In the genomic region with DNA sequence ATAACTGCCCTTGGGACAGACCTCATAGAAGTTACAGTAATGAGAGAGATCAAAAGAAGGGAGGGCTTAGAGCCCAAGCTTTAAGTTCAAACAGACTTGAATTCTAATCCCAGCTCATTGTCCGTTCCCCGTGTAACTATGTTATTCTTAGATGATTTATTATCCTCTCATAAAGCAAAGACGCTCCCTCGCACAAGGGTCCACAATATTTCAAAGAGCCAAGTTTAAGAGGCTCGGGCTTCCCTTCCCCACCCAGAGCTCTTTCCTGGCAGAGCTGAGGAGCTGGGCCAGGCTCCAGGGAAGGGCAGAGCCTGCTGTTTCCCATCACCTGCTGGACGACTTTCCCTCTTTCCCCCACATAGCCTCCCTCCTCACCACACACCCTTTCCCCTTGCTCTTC, we compare ENCODE assay signal across 9 mouse cellular contexts. TPM values are rescaled to one million over a fixed set of nuclear protein-coding genes. Genes with fewer than 3 reads are reported as not detected.
DNase-seq lines count a peak whose midpoint lies in the region; ATAC-seq and TF ChIP-seq lines count a peak whose summit lies in the region.
"Had no signal": no experiment of that assay in that cellular context is flagged by ENCODE, and none has a peak within 500 bp of the region (broad histone marks: within the 10 kb centered on the region; RNA-seq: fewer than 3 reads in every experiment).

No protein-coding gene starts in this region.

- intact Hi-C loops in gastrocnemius, adult 2 months (cut with DNase I): loop anchor here (5.0 kb wide), 1 partner anchor 40 kb away; no protein-coding TSS in a partner anchor

- DNase-seq in forebrain, embryonic 14.5 days (ENCODE audit: low spot score): peak; percentile 26
- DNase-seq in gastrocnemius, adult 2 months: peak; percentile 82
- peak; percentile 4 for DNase-seq in mesoderm, embryonic 11.5 days (ENCODE audit: low read depth, low spot score)
- no peak for DNase-seq in retina, postnatal 1 day
- DNase-seq in spleen, postnatal 14 days (ENCODE audit: low spot score in 2 of 2): no peak

- H3K4me3 ChIP-seq in forebrain, embryonic 14.5 days (ENCODE audit: low read depth, low read length): no peak overlapping the region
- H3K4me3 ChIP-seq in forebrain, embryonic 16.5 days (replicated peaks; ENCODE audit: low read length): no peak overlapping the region
- H3K4me3 ChIP-seq in gastrocnemius, adult 2 months: peak overlapping the region; percentile 50
- H3K4me3 ChIP-seq in kidney, embryonic 14.5 days (ENCODE audit: low read length): no peak overlapping the region
- H3K4me3 ChIP-seq: liver, embryonic 15.5 days had no signal

- no peaks in the 10 kb centered on the region for H3K9me3 ChIP-seq in forebrain, embryonic 14.5 days (replicated peaks; ENCODE audit: control insufficient read depth, low read length)
- no peaks in the 10 kb centered on the region for H3K9me3 ChIP-seq in forebrain, embryonic 16.5 days (ENCODE audit: control insufficient read depth, low read length)
- no peaks in the 10 kb centered on the region for H3K9me3 ChIP-seq in kidney, embryonic 14.5 days (ENCODE audit: control insufficient read depth, low read length)
- H3K9me3 ChIP-seq: liver, embryonic 15.5 days had no signal

- no peak for ATAC-seq in forebrain, embryonic 14.5 days
- no peak for ATAC-seq in forebrain, embryonic 16.5 days
- peak; percentile 76; the same call in 1 of the 2 replicates for ATAC-seq in kidney, embryonic 14.5 days (ENCODE audit: low FRiP score, low TSS enrichment)
- no peak for ATAC-seq in erythroblast, adult 5-6 weeks (replicated peaks; ENCODE audit: low FRiP score, poor library complexity, severe bottlenecking)

- no peaks in the 10 kb centered on the region for H3K27me3 ChIP-seq in forebrain, embryonic 14.5 days (replicated peaks; ENCODE audit: control insufficient read depth, insufficient read depth, low read length)
- no peaks in the 10 kb centered on the region for H3K27me3 ChIP-seq in forebrain, embryonic 16.5 days (replicated peaks; ENCODE audit: control insufficient read depth, insufficient read depth, low read length)
- no peaks in the 10 kb centered on the region for H3K27me3 ChIP-seq in kidney, embryonic 14.5 days (ENCODE audit: control insufficient read depth, insufficient read depth, low read length)
- H3K27me3 ChIP-seq: liver, embryonic 15.5 days had no signal

- no peak overlapping the region for H3K27ac ChIP-seq in forebrain, embryonic 14.5 days (ENCODE audit: low read depth, low read length)
- H3K27ac ChIP-seq in forebrain, embryonic 16.5 days (ENCODE audit: low read length): no peak overlapping the region
- H3K27ac ChIP-seq in gastrocnemius, adult 2 months: peak overlapping the region; percentile 78
- no peak overlapping the region for H3K27ac ChIP-seq in kidney, embryonic 14.5 days (ENCODE audit: low read depth, low read length)
- H3K27ac ChIP-seq: liver, embryonic 15.5 days had no signal

- no peak for TF ChIP-seq CTCF in gastrocnemius, adult 2 months (IDR thresholded peaks at IDR 0.05)

- H3K36me3 ChIP-seq in forebrain, embryonic 14.5 days (ENCODE audit: control insufficient read depth, insufficient read depth, low read length): no peaks in the 10 kb centered on the region
- no peaks in the 10 kb centered on the region for H3K36me3 ChIP-seq in forebrain, embryonic 16.5 days (ENCODE audit: control insufficient read depth, insufficient read depth)
- H3K36me3 ChIP-seq in kidney, embryonic 14.5 days (ENCODE audit: control insufficient read depth, insufficient read depth, low read length): no peaks in the 10 kb centered on the region
- H3K36me3 ChIP-seq: liver, embryonic 15.5 days had no signal

- no peak overlapping the region for H3K9ac ChIP-seq in forebrain, embryonic 14.5 days (ENCODE audit: low read length)
- no peak overlapping the region for H3K9ac ChIP-seq in forebrain, embryonic 16.5 days (replicated peaks; ENCODE audit: low read depth, low read length)
- no peak overlapping the region for H3K9ac ChIP-seq in kidney, embryonic 14.5 days (ENCODE audit: low read depth, low read length)
- H3K9ac ChIP-seq: liver, embryonic 15.5 days had no signal

- H3K4me1 ChIP-seq in forebrain, embryonic 14.5 days (ENCODE audit: control insufficient read depth, insufficient read depth, low read length): no peaks in the 10 kb centered on the region
- H3K4me1 ChIP-seq in forebrain, embryonic 16.5 days (replicated peaks; ENCODE audit: control insufficient read depth, insufficient read depth, low read length): no peaks in the 10 kb centered on the region
- H3K4me1 ChIP-seq in kidney, embryonic 14.5 days (ENCODE audit: control insufficient read depth, insufficient read depth, low read length): no peaks in the 10 kb centered on the region
- H3K4me1 ChIP-seq: liver, embryonic 15.5 days had no signal

- WGBS in forebrain, embryonic 14.5 days: 65% methylated on average over 6 of the region's 6 CpGs
- WGBS in forebrain, embryonic 16.5 days: 48% methylated on average over 6 of the region's 6 CpGs
- WGBS in kidney, embryonic 14.5 days: 26% methylated on average over 6 of the region's 6 CpGs

- no peak overlapping the region for H3K4me2 ChIP-seq in forebrain, embryonic 14.5 days (ENCODE audit: low read length)
- H3K4me2 ChIP-seq in forebrain, embryonic 16.5 days (ENCODE audit: low read length): no peak overlapping the region
- no peak overlapping the region for H3K4me2 ChIP-seq in kidney, embryonic 14.5 days (replicated peaks; ENCODE audit: low read depth, low read length)
- H3K4me2 ChIP-seq: liver, embryonic 15.5 days had no signal

RNA-seq across cellular contexts. Expression of gene Rhoj, which starts 44.3 kb away (rescaled TPM):
- polyA plus RNA-seq in forebrain, embryonic 14.5 days (2014; fragmentation: Nextera tagmentation; extraction: Ambion mirVana): 20.9 and 22.5 TPM in 2 replicates
- 14.6 and 19.6 TPM in 2 replicates for polyA plus RNA-seq in forebrain, embryonic 16.5 days (2015; fragmentation: Nextera tagmentation; extraction: Ambion mirVana)
- 10 to 100 TPM; 13.7 to 19.7 TPM for total RNA-seq in gastrocnemius, adult 2 months (2021)
- polyA plus RNA-seq in kidney, embryonic 14.5 days (2014; fragmentation: Nextera tagmentation; extraction: Ambion mirVana): 45.7 and 51.0 TPM in 2 replicates
- 1.2 and 2.3 TPM in 2 replicates for total RNA-seq in erythroblast, adult 5-6 weeks (2015; ENCODE audit: low replicate concordance)
- total RNA-seq in erythroblast, adult 5-6 weeks (2017; ENCODE audit: low replicate concordance): 0.09 and 2.6 TPM in 2 replicates

Comparison
In these comparisons a context has a peak if more than half of its experiments do, and no peak if none do; other contexts are left out.
1. DNase-seq: peak in forebrain, embryonic 14.5 days (single experiment), gastrocnemius, adult 2 months (single experiment) and mesoderm, embryonic 11.5 days (single experiment); none in retina, postnatal 1 day (single experiment) and spleen, postnatal 14 days (0 of 2).